Mouse (Mus musculus) embryonic facial prominence, embryonic 12.5 days (tissue): ENCODE measurements around the gene Dennd1c. TPM values are rescaled to one million over a fixed set of nuclear protein-coding genes. Genes with fewer than 3 reads are reported as not detected.

Source experiments
- ATAC-seq: fragments of 200-750 bp; cut with Nextera tagmentation; 2 replicates; pipeline ENCODE4 v1.8.0; 2017; ENCODE audit not compliant: insufficient number of reproducible peaks, insufficient read depth, low FRiP score, low TSS enrichment
- H3K27ac ChIP-seq: fragments of 300-500 bp; sonication (generic); 2 replicates; pipeline ENCODE4 v1.5.1; 2016; ENCODE audit warnings: mild to moderate bottlenecking
- H3K27me3 ChIP-seq: fragments of 300-500 bp; sonication (generic); 2 replicates; pipeline ENCODE4 v1.6.1; 2016; ENCODE audit warnings: mild to moderate bottlenecking, moderate library complexity
- H3K36me3 ChIP-seq: fragments of 300-500 bp; sonication (generic); 2 replicates; pipeline ENCODE4 v1.6.1; 2016; ENCODE audit warnings: mild to moderate bottlenecking
- H3K4me1 ChIP-seq: fragments of 300-500 bp; sonication (generic); 2 replicates; pipeline ENCODE4 v1.6.1; 2016
- H3K4me2 ChIP-seq: fragments of 300-500 bp; sonication (generic); replicated peaks from 2 replicates; pipeline ENCODE4 v1.6.1; 2016; ENCODE audit warnings: mild to moderate bottlenecking, moderate library complexity
- H3K4me3 ChIP-seq: fragments of 300-500 bp; sonication (generic); 2 replicates; pipeline ENCODE4 v1.5.1; 2016; ENCODE audit warnings: mild to moderate bottlenecking
- H3K9ac ChIP-seq: fragments of 300-500 bp; sonication (generic); 2 replicates; pipeline ENCODE4 v1.6.1; 2016; ENCODE audit warnings: mild to moderate bottlenecking, moderate library complexity
- H3K9me3 ChIP-seq: fragments of 300-500 bp; sonication (generic); 2 replicates; pipeline ENCODE4 v1.6.1; 2016; ENCODE audit warnings: mild to moderate bottlenecking, moderate library complexity
- WGBS: fragments of 180-500 bp; shearing (Covaris S2); methylation state at CpG from one replicate; pipeline ENCODE4 v1.1.7; 2016; 5-methylcytosine and 5-hydroxymethylcytosine counted together
- polyA plus RNA-seq: library from polyadenylated mRNA; unstranded; fragments of >200 nt; fragmentation: Nextera tagmentation; extraction: Ambion mirVana; gene quantifications from 2 replicates; pipeline ENCODE4 v1.2.1, GENCODE M21; 2016

The Dennd1c gene
- 1.4 and 3.2 TPM in 2 replicates for polyA plus RNA-seq

DNA sequence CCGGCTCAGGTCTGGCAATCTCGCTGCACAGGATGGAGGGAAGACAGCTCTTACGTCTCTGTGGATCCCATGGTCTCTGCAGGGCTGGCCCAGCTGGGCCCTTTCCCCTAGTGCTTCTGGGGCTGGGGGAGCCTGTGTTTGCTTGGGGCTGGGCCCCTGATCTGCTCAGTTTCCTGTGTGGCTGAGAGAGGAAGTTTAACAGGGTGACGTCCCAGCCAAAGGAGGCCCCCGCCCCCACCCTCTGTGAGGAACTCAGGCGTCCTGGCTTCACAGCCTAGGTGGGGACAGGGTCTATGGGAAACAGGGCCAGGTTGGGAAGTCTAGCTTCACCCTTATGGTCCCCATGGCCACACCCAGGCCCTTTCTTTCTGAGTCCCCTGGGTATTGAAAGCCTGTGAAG lies at the start of gene Dennd1c:
Dennd1c (minus strand) TSS at position 179 of the 400 bp plus-strand sequence.
- no peak within 1 kb of the TSS for H3K9ac ChIP-seq
- no peaks in the 10 kb centered on the region; the same call in 1 of the 2 replicates for H3K27me3 ChIP-seq
- no peak within 1 kb of the TSS for H3K27ac ChIP-seq
- H3K9me3 ChIP-seq: no peaks in the 10 kb centered on the region
- no peak within 1 kb of the TSS for H3K4me3 ChIP-seq
- no peak within 1 kb of the TSS for H3K4me2 ChIP-seq
- no peaks in the 10 kb centered on the region for H3K36me3 ChIP-seq
- 53% methylated on average over 6 of the region's 6 CpGs for WGBS
- peak; percentile 49; the same call in 1 of the 2 replicates for ATAC-seq
- H3K4me1 ChIP-seq: no peaks in the 10 kb centered on the region

DNA sequence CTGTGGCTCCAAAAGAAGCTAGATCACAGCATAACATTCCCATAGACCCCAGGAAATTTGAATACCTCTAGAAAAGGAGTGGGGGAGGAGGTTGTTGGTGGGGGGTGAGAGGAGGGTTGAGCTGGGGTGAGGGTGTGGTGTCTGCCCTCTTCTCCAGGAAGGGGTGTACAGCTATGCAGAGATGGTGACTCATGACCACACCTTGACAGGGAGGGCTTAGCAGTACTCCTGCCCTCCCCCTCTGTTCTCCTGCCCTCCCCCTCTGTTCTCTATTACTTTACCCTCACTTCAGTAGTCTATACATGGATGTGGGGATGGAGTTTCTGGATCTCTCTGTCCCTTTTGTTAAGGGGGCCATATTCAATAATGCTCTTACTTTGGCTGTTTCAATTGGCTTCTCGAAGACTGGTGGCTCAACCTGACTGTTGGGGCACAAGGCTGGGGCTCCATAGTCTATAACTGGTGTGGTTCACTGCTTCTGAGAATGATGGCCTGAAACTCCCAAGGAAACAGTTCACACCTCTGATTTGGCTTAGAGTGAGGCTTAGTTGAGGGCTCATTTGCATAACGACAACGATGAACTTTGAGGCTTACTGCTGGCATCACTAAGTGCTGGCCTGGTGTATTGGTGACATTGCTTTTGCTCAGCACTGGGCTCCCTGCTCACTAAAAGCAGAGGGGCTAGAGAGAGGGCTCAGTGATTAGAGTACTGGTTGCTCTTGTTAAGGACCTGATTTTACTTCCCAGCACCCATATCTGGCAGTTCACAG lies 47.7 kb upstream of the Dennd1c start:
- H3K4me2 ChIP-seq: no peak overlapping the region
- no peaks in the 10 kb centered on the region for H3K36me3 ChIP-seq
- H3K9ac ChIP-seq: no peak overlapping the region
- H3K4me1 ChIP-seq: no peaks in the 10 kb centered on the region
- H3K27me3 ChIP-seq: no peaks in the 10 kb centered on the region
- no peak overlapping the region for H3K4me3 ChIP-seq
- ATAC-seq: 0 out of 2 replicates have a peak, but pooled peaks have one; percentile 35
- no peaks in the 10 kb centered on the region for H3K9me3 ChIP-seq
- 71% methylated on average over 3 of the region's 3 CpGs for WGBS
- no peak overlapping the region for H3K27ac ChIP-seq

DNA sequence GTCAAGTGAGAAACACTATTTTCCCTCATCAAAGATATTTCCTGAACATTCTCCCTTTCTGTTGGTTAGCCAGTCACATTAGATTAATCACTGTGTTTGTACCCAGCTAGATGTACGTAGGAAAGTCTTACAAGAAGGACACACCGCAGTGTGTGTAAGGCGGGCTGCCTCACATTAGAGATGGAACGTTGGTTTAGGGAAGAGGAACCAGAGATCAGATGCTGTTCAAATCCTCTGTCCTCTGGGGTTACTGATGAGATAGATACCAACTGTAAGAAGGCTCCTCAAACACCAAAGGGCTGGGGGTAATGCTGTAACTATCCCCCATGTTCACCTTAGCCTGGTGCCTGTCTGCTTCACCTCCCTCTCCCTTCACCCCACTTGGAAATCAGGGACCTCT lies 46.5 kb upstream of the Dennd1c start:
- no peak overlapping the region for H3K9ac ChIP-seq
- H3K9me3 ChIP-seq: no peaks in the 10 kb centered on the region
- H3K27ac ChIP-seq: no peak overlapping the region
- WGBS: 87% methylated on average over 4 of the region's 4 CpGs
- H3K4me1 ChIP-seq: no peaks in the 10 kb centered on the region
- no peaks in the 10 kb centered on the region for H3K27me3 ChIP-seq
- H3K4me2 ChIP-seq: no peak overlapping the region
- H3K4me3 ChIP-seq: no peak overlapping the region
- no peaks in the 10 kb centered on the region for H3K36me3 ChIP-seq
- no peak for ATAC-seq

DNA sequence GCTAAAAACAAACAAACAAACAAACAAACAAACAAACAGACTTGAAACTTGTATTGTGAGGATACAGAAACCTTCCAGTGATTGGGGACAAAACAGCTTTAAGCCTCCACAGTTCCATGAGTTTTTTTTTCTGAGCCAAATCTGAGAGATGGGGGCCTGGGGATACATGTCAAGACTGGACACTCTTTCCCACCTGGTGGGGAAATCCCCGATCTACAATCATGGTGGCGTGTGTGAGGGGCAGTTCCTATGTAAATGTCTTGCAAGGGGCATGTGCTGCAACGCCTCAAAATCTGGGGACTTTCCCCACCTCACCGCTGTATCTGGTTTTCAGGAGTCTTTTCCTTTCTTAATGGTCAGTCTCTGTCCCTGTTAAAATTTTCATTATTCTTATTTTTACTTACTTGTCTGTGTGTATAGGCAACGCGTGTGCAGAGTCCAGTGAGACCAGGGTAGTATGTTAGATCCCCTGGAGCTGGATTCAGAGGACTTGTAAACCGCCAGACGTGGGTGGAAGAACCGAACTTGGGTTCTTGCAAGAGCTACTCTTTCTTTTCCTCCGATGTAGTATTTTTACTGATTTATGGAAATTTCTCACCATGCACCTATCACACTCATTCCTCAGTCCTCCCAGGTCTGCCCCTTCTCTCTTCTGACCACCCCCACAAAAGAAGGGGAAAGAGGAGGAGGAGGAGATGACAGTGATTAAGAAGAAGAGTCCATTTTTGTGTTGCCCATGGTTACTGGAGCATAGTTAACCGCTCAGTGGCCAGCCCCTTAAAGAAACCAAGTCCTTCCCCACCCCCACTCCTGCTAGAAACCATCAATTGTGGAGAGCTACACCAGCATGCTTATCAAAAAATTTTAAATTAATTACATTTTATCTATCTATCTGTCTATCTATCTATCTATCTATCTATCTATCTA lies 45.1 kb upstream of the Dennd1c start:
- Histone ChIP-seq H3K4me3 (no peak overlapping the region), H3K27me3 (no peaks in the 10 kb centered on the region), H3K4me1 (no peaks in the 10 kb centered on the region), H3K9me3 (no peaks in the 10 kb centered on the region), H3K4me2 (no peak overlapping the region), H3K27ac (no peak overlapping the region), H3K36me3 (no peaks in the 10 kb centered on the region), H3K9ac (no peak overlapping the region)
- 86% methylated on average over 11 of the region's 11 CpGs for WGBS
- no peak for ATAC-seq

DNA sequence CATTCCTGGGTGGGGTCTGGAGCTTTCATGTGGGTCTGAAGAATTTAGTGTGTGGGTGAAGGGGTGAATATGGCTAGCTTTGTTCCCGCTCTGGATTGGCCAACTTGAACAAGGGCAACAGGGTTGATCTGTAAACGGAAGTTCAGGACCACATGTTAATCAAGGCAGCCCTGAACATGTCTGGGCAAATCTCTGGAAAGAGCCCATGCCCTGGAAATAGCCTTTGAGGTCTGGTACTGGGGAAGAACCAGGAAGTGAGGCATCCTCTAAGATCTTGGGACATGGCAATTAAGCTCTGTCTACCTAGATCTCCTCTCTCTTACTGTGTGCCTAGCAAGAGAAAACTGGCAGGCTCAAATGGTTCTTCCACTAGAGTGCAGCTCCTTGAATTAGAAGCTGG lies 43.5 kb upstream of the Dennd1c start:
- WGBS: 79% methylated on average over 2 of the region's 2 CpGs
- Histone ChIP-seq H3K4me3 (no peak overlapping the region), H3K4me2 (no peak overlapping the region), H3K36me3 (no peaks in the 10 kb centered on the region), H3K4me1 (no peaks in the 10 kb centered on the region), H3K9ac (no peak overlapping the region), H3K27me3 (no peaks in the 10 kb centered on the region), H3K9me3 (no peaks in the 10 kb centered on the region), H3K27ac (no peak overlapping the region)
- ATAC-seq: no peak

DNA sequence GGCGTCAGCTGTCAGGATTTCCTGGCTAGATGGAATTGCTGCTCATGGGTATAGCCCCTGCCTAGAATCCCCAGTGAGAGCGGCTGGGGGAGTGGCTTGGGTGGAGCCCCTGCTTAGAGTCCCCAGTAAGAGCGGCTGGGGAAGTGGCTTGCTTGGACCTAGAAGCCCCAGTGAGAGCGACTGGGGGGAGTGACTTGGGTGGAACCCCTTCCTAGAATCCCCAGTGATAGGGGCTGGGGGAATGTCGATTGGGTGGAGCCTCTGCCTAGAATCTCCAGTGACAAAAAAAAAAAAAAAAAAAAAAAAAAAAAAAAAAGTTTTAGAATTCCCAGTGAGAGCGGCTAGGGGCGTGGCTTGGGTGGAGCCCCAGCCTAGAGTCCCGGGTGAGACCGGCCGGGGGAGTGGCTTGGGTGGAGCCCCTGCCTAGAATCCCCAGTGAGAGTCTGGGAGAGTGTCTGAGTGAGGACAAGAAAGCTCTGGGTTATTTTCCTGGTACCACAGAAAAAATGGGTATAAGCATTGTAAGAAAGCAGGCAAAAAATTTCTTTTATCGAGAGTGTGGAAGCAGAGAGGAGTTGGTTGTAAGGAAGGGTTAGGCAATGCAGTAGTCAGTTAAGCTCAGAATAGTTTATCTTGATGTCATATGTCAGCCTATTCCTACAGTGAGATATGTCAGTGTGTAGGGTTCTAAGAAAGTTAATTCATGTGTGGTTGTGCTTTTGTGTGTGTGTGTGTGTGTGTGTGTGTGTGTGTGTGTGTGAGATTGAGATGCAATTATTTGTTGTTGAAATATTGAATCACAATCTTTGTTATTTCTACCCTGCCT lies 40.4 kb upstream of the Dennd1c start:
- H3K9me3 ChIP-seq: no peaks in the 10 kb centered on the region
- H3K9ac ChIP-seq: no peak overlapping the region
- 3% methylated on average over 11 of the region's 11 CpGs for WGBS
- H3K4me1 ChIP-seq: no peaks in the 10 kb centered on the region
- no peaks in the 10 kb centered on the region for H3K36me3 ChIP-seq
- H3K27me3 ChIP-seq: no peaks in the 10 kb centered on the region
- H3K27ac ChIP-seq: no peak overlapping the region
- peak; percentile 83 for ATAC-seq
- 0 out of 2 replicates have a peak overlapping the region, but pooled peaks have one; percentile 21 for H3K4me2 ChIP-seq
- no peak overlapping the region for H3K4me3 ChIP-seq

DNA sequence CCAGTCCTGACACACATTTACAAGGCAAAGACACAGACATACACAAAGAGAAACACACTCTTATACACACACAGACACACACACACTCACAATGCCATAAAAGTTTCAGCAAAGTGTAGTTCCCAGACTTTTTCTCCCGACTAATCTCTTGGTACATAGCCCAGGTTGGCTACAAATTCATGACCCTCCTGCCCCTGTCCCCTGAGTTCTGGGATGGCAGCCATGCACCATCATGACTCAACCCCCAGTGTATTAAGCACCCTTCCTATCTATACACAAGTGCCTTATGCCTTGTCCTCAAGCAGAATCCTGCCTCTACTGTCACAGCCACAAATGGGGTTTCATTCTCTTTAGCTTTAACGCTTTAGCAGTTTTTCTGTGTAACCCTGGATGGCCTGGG lies 38.5 kb upstream of the Dennd1c start:
- H3K27ac ChIP-seq: no peak overlapping the region
- no peaks in the 10 kb centered on the region for H3K4me1 ChIP-seq
- H3K36me3 ChIP-seq: no peaks in the 10 kb centered on the region
- no peak overlapping the region for H3K4me2 ChIP-seq
- no peaks in the 10 kb centered on the region for H3K27me3 ChIP-seq
- 79% methylated on average over 2 of the region's 2 CpGs for WGBS
- H3K9ac ChIP-seq: no peak overlapping the region
- no peak for ATAC-seq
- no peaks in the 10 kb centered on the region for H3K9me3 ChIP-seq
- H3K4me3 ChIP-seq: no peak overlapping the region

DNA sequence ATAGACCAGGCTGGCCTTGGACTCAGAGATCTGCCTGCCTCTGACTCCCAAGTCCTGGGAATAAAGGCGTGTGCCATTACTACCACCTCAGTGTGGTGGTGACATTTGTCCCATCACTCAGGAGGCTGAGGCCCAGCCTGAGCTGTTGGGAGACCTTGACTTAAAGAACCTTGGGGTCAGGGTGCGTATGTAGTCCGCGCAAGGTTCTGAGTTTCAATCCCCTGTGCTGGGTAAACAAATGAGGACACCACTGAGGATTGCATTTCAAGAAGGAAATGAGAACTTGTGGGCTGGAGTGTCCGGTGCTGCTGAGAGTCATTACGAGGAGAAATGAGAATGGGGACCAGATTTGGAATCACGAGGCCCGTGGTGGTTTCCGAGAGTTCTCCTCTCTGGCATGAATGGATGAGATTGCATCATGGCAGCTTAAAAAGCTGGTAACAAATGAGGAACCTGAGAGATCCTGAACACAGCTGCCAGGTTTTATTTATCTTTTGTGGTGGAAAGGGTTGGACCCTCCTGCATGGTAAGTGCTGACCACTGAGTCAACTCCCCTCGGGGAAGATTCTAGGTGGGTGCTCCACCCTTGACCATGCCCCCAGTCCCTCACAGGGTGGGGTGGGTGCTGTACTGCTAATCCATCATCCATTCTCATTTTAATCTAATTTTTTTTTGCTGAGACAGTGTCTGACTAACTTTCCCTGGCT lies 34.6 kb upstream of the Dennd1c start:
- no peak for ATAC-seq
- no peak overlapping the region for H3K4me3 ChIP-seq
- H3K27ac ChIP-seq: no peak overlapping the region
- no peak overlapping the region for H3K4me2 ChIP-seq
- no peaks in the 10 kb centered on the region for H3K36me3 ChIP-seq
- no peaks in the 10 kb centered on the region for H3K4me1 ChIP-seq
- no peaks in the 10 kb centered on the region for H3K27me3 ChIP-seq
- 84% methylated on average over 10 of the region's 10 CpGs for WGBS
- no peaks in the 10 kb centered on the region for H3K9me3 ChIP-seq
- H3K9ac ChIP-seq: no peak overlapping the region

DNA sequence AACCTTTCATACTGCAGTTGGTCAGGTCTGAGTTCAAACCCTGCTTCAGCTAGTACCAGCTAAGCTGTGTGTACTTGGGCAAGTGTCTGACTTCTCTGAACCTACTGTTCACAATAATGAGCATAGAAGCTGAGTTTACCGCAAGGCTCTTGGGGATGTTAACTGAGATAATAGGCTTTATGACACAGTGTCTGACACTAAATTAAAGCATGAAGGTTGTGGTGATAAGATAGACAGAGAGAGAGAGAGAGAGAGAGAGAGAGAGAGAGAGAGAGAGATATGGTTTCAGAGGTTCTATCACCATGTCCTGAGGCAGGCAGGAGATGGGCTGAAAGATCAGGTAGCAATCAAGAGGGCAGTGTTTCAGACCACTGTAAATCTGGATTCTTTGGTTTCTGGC lies 31.7 kb upstream of the Dennd1c start:
- H3K9me3 ChIP-seq: no peaks in the 10 kb centered on the region
- no peak overlapping the region for H3K4me2 ChIP-seq
- no peaks in the 10 kb centered on the region for H3K36me3 ChIP-seq
- no peak overlapping the region for H3K9ac ChIP-seq
- WGBS: 82% methylated on average over 1 of the region's 1 CpGs
- ATAC-seq: no peak
- no peaks in the 10 kb centered on the region for H3K27me3 ChIP-seq
- H3K27ac ChIP-seq: no peak overlapping the region
- H3K4me1 ChIP-seq: peaks cover 6% of the 10 kb centered on the region; the same call in 1 of the 2 replicates
- H3K4me3 ChIP-seq: no peak overlapping the region

DNA sequence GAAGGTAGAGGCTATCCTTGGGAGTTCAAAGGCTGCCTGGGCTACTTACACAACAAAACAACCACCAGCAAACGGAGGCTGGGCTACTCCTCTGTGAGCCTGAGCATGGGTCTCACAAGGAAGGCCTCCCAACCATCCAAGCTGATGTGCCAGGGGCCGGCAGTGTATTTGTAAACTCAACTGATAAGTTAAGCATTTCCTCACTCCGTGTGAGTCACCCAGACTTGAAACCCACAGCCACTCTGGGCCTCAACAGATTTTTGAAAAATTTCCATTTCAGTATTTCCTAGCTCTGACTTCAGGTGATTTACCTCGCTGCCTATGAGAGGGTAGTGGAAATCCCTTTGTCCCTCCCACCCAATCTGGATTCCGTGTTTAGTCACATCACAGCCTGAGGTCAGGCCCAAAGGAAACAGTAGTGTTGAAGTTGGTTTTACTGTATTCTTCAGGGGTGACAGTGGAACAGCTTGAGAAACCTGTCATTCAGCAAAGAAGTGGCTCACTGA lies 30.4 kb upstream of the Dennd1c start:
- Histone ChIP-seq H3K9me3 (no peaks in the 10 kb centered on the region), H3K27me3 (no peaks in the 10 kb centered on the region), H3K4me2 (no peak overlapping the region), H3K27ac (no peak overlapping the region), H3K36me3 (no peaks in the 10 kb centered on the region), H3K4me1 (peaks cover 13% of the 10 kb centered on the region; the same call in 1 of the 2 replicates), H3K9ac (no peak overlapping the region), H3K4me3 (no peak overlapping the region)
- ATAC-seq: no peak
- WGBS: 53% methylated on average over 5 of the region's 5 CpGs
